Mouse (Mus musculus): Measurements from ENCODE around the gene Hist1h2ab. TPM values are rescaled to one million over a fixed set of nuclear protein-coding genes. Genes with fewer than 3 reads are reported as not detected.

Gene Hist1h2ab
- total and polyA plus RNA-seq, 3 experiments, result 8.0 to 2,219 TPM; not detected in 1

GRCm38 (mm10) chr13:23764324-23765171 lies 13.6 kb downstream of the Hist1h2ab start:
- Histone ChIP-seq H3K36me3 (ENCODE audit: control insufficient read depth in 1 of 2, insufficient read depth in 2 of 2, low read length in 2 of 2) (peaks cover 0 to 30% of the 10 kb centered on the region in 2 experiments; a peak in 2 of 4 replicates), H3K27me3 (ENCODE audit: control insufficient read depth in 1 of 2, insufficient read depth in 2 of 2, low read length in 2 of 2) (no peaks in the 10 kb centered on the region), H3K27ac (ENCODE audit: control insufficient read depth, low read depth, low read length) (peak overlapping the region; percentile 93), H3K4me3 (ENCODE audit: control insufficient read depth in 1 of 2, insufficient read depth in 1 of 2, low read depth in 2 of 2, low read length in 2 of 2) (peak overlapping the region; percentile 5 to 41), H3K9ac (ENCODE audit: control insufficient read depth, low read depth, low read length, poor library complexity, severe bottlenecking) (peak overlapping the region; percentile 85), H3K4me1 (ENCODE audit: control insufficient read depth in 1 of 2, insufficient read depth in 2 of 2, low read length in 2 of 2) (peaks cover 6 to 17% of the 10 kb centered on the region in 2 experiments), H3K79me2 (ENCODE audit: control insufficient read depth, insufficient read depth, low read length, poor library complexity) (no peaks in the 10 kb centered on the region; the same call in 1 of the 2 replicates), H3K9me3 (replicated peaks; ENCODE audit: insufficient read depth, low read length) (no peaks in the 10 kb centered on the region)
- TF ChIP-seq POLR2A (IDR thresholded peaks at IDR 0.05; ENCODE audit: control insufficient read depth in 1 of 2, insufficient read depth in 1 of 2, low read depth in 1 of 2, low read length in 2 of 2, poor library complexity in 1 of 2) (peak; percentile 75 to 83), SIN3A (IDR thresholded peaks at IDR 0.05; ENCODE audit: low read length) (no peak), POLR2AphosphoS5 (IDR thresholded peaks at IDR 0.05; ENCODE audit: borderline replicate concordance, low read depth, low read length) (peak; percentile 68; the same call in 1 of the 2 replicates), SMC3 (IDR thresholded peaks at IDR 0.05; ENCODE audit: low read depth, low read length) (no peak), MXI1 (IDR thresholded peaks at IDR 0.05; ENCODE audit: low read depth, low read length) (no peak), ZC3H11A (IDR thresholded peaks at IDR 0.05; ENCODE audit: low read depth, low read length) (no peak), CHD2 (IDR thresholded peaks at IDR 0.05; ENCODE audit: low read length) (no peak), TCF12 (IDR thresholded peaks at IDR 0.05; ENCODE audit: low read depth, low read length) (no peak), ELF1 (IDR thresholded peaks at IDR 0.05; ENCODE audit: low read depth, low read length) (no peak), ZNF384 (IDR thresholded peaks at IDR 0.05; ENCODE audit: low read depth, low read length) (no peak), GABPA (IDR thresholded peaks at IDR 0.05; ENCODE audit: low read depth, low read length) (no peak), ZMIZ1 (IDR thresholded peaks at IDR 0.05; ENCODE audit: low read depth, low read length) (no peak), USF2 (IDR thresholded peaks at IDR 0.05; ENCODE audit: borderline replicate concordance in 1 of 2, insufficient read depth in 1 of 2, low read depth in 1 of 2, low read length in 2 of 2) (no peak), EP300 (IDR thresholded peaks at IDR 0.05; ENCODE audit: low read depth in 1 of 2, low read length in 2 of 2) (no peak), JUND (IDR thresholded peaks at IDR 0.05; ENCODE audit: low read depth, low read length) (no peak), HCFC1 (IDR thresholded peaks at IDR 0.05; ENCODE audit: low read depth, low read length) (no peak), TAL1 (IDR thresholded peaks at IDR 0.05; ENCODE audit: low read length) (peak; percentile 51; the same call in 1 of the 2 replicates), KAT2A (conservative IDR thresholded peaks at IDR 0.05; ENCODE audit: low read depth, low read length) (no peak), UBTF (IDR thresholded peaks at IDR 0.05; ENCODE audit: borderline replicate concordance, insufficient read depth, low read depth, low read length) (no peak), BHLHE40 (IDR thresholded peaks at IDR 0.05; ENCODE audit: borderline replicate concordance, low read depth, low read length) (no peak), GATA1 (IDR thresholded peaks at IDR 0.05; ENCODE audit: low read depth, low read length) (no peak)
- DNase-seq (ENCODE audit: low read depth, low spot score), result peak; percentile 88

Measured in MEL (cell line).